Mouse (Mus musculus) left cerebral cortex, adult 2 months (tissue): ENCODE results near the gene Alox5ap. TPM values are rescaled to one million over a fixed set of nuclear protein-coding genes. Genes with fewer than 3 reads are reported as not detected.

Experiments
- DNase-seq, 2 experiments: peaks; one replicate each; pipeline ENCODE4 v3.0.0; 2021 to 2022; ENCODE audit warnings: low spot score in 2 of 2, mixed read lengths in 1 of 2; ENCODE audit errors: extremely low spot score in 1 of 2
- H3K27ac ChIP-seq: fragments of 200-600 bp; 2 replicates; pipeline ENCODE4 v1.8.1; 2022
- H3K4me3 ChIP-seq: fragments of 200-600 bp; 2 replicates; pipeline ENCODE4 v1.8.1; 2022
- CTCF ChIP-seq: fragments of 200-600 bp; IDR thresholded peaks from 2 replicates; pipeline ENCODE4 v1.8.1; 2022; ENCODE audit warnings: antibody characterized with exemption, mild to moderate bottlenecking, moderate library complexity
- intact Hi-C: fragments of 180-260 bp; cut with DNase I; formaldehyde crosslinking; loops from one replicate; pipeline ENCODE4 v1.15.1; 2025
- long read RNA-seq, 2 experiments: library from polyadenylated mRNA; stranded (forward); transcript quantifications; one replicate each; pipeline ENCODE4 v2.0.0; 2021; ENCODE audit warnings: borderline mapping rate in 2 of 2
- total RNA-seq, 2 experiments: library from RNA; stranded (reverse); gene quantifications; 2 replicates each; pipeline ENCODE4 v1.2.3; 2021

Alox5ap gene
- 10 to 100 TPM; 10.0 to 12.2 TPM for total RNA-seq
- long read RNA-seq, experiment 1, transcript Alox5ap-201 (5 exons, 1,251 nt), result major isoform, 5 of 6 reads
- long read RNA-seq, experiment 1, partial matches to known transcripts, result 1 of 6 reads
- long read RNA-seq, experiment 1, other reads (novel, unspliced or antisense), result 0 of 6 reads
- long read RNA-seq, experiment 2, partial matches to known transcripts, result 0 of 5 reads
- long read RNA-seq, experiment 2, other reads (novel, unspliced or antisense), result 1 of 5 reads

GRCm38 (mm10) chr5:149264405-149264804, at the start of gene Alox5ap:
Alox5ap (plus strand) TSS chr5:149264767.
- no peak within 1 kb of the TSS for H3K27ac ChIP-seq
- H3K4me3 ChIP-seq, result no peak within 1 kb of the TSS
- no peak for DNase-seq
- intact Hi-C loops, result no loop called here
- TF ChIP-seq CTCF, result no peak

GRCm38 (mm10) chr5:149215540-149215939, 49.0 kb upstream of the Alox5ap start:
- intact Hi-C loops, result no loop called here
- DNase-seq, result no peak
- H3K27ac ChIP-seq, result no peak overlapping the region
- H3K4me3 ChIP-seq, result no peak overlapping the region
- TF ChIP-seq CTCF, result no peak

GRCm38 (mm10) chr5:149217524-149218357, 46.8 kb upstream of the Alox5ap start:
- intact Hi-C loops, result no loop called here
- TF ChIP-seq CTCF, result no peak

GRCm38 (mm10) chr5:149219493-149219892, 45.1 kb upstream of the Alox5ap start:
- Histone ChIP-seq H3K27ac (no peak overlapping the region), H3K4me3 (no peak overlapping the region)
- no peak for DNase-seq
- intact Hi-C loops, result no loop called here
- no peak for TF ChIP-seq CTCF

More at GRCm38 (mm10) chr5:149217524-149218357, 46.8 kb upstream of the Alox5ap start:
- no peak for DNase-seq
- no peak overlapping the region for H3K27ac ChIP-seq
- H3K4me3 ChIP-seq, result no peak overlapping the region

- Histone ChIP-seq H3K27ac (no peak overlapping the region), H3K4me3 (no peak overlapping the region)
- DNase-seq, result no peak
- intact Hi-C loops, result no loop called here
- no peak for TF ChIP-seq CTCF
Observed at GRCm38 (mm10) chr5:149221355-149221754, 43.2 kb upstream of the Alox5ap start.

GRCm38 (mm10) chr5:149224666-149225065, 39.9 kb upstream of the Alox5ap start:
- no peak for DNase-seq
- intact Hi-C loops, result loop anchor here (5.0 kb wide), 1 partner anchor 113 kb away; no protein-coding TSS in a partner anchor
- Histone ChIP-seq H3K27ac (no peak overlapping the region), H3K4me3 (no peak overlapping the region)
- TF ChIP-seq CTCF, result no peak

GRCm38 (mm10) chr5:149228700-149229618, 35.6 kb upstream of the Alox5ap start:
- Histone ChIP-seq H3K27ac (peak overlapping the region; percentile 93), H3K4me3 (peak overlapping the region; percentile 68)
- TF ChIP-seq CTCF, result no peak; the same call in 1 of the 2 replicates
- DNase-seq, result peak; percentile 98 to 100
- intact Hi-C loops, result loop anchor here (1.0 to 5.0 kb wide), 2 partner anchors 45 to 108 kb away; partner anchors contain the start of genes Hmgb1 and Uspl1

- no peak for TF ChIP-seq CTCF
- intact Hi-C loops, result loop anchor here (1.0 to 5.0 kb wide), 2 partner anchors 45 to 108 kb away; partner anchors contain the start of genes Hmgb1 and Uspl1
- no peak overlapping the region for H3K27ac ChIP-seq
- H3K4me3 ChIP-seq, result peak overlapping the region; percentile 68; the same call in 1 of the 2 replicates
- no peak for DNase-seq
Observed at GRCm38 (mm10) chr5:149229619-149230339, 34.8 kb upstream of the Alox5ap start.

- no peak for TF ChIP-seq CTCF
Observed at GRCm38 (mm10) chr5:149235002-149235401, 29.6 kb upstream of the Alox5ap start.

GRCm38 (mm10) chr5:149237221-149237950, 27.2 kb upstream of the Alox5ap start:
- DNase-seq, result no peak
- Histone ChIP-seq H3K27ac (no peak overlapping the region), H3K4me3 (no peak overlapping the region)
- TF ChIP-seq CTCF, result no peak
- intact Hi-C loops, result no loop called here

More at GRCm38 (mm10) chr5:149235002-149235401, 29.6 kb upstream of the Alox5ap start:
- intact Hi-C loops, result no loop called here
- no peak overlapping the region for H3K27ac ChIP-seq
- no peak for DNase-seq
- no peak overlapping the region for H3K4me3 ChIP-seq
